ENCODE assay signal across 7 mouse cellular contexts in the genomic region with DNA sequence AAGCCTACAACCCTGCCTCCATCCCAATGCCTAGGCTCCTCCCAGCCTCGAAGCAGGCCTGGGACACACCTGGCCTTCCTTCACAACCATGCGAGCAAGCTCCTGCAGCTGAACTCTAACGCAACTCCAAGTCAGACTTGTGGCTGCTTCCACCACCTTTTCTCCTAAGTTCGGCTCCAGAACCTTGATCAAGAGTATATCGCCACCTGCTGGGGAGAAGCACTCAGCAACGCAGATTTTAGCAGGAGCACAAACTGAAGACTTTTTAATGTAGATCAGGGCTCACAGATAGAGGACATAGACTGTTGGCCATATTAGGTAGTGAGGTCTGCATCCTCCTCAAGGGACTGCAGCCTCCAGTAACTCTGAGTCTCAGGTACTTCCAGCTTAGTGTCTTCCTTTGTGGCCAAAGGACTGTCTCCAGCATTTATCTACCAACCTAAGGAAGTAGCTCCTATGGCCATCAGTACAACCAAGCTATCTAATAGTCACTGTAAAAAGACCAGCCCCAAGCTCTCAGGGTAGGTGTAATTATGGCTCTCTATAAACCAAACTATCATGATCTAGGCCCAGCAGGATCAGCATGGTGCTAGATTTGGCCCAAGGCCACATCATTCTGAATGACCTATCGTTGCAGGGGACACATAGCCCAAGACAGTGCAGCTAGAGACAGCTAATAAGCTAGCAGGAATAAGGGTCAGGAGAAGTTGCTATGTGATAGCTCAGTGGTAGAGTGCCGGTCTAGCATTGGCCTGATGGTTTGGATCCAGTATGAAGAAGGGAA. TPM values are rescaled to one million over a fixed set of nuclear protein-coding genes. Genes with fewer than 3 reads are reported as not detected.
DNase-seq lines count a peak whose midpoint lies in the region; ATAC-seq and TF ChIP-seq lines count a peak whose summit lies in the region.

No protein-coding gene starts in this region.

- no peak overlapping the region for H3K27ac ChIP-seq in gastrocnemius, adult 2 months

- peak; percentile 86 for DNase-seq in adipocyte (ENCODE audit: low spot score)
- DNase-seq in cerebellum, postnatal 4 days (ENCODE audit: low spot score in 2 of 2), result peak; percentile 56 to 78
- peak; percentile 79 for DNase-seq in gastrocnemius, adult 2 months
- peak; percentile 89 for DNase-seq in induced T-regulatory cell, adult 2 months (ENCODE audit: low read depth)
- peak; percentile 39 to 49 for DNase-seq in left cerebral cortex, adult 8-10 months (ENCODE audit: low spot score in 2 of 2)
- peak; percentile 80 for DNase-seq in right cerebral cortex, postnatal 14 days

- peak; percentile 90 for TF ChIP-seq CTCF in gastrocnemius, adult 2 months (IDR thresholded peaks at IDR 0.05)

- H3K4me3 ChIP-seq in gastrocnemius, adult 2 months, result no peak overlapping the region

- peak; percentile 93 for ATAC-seq in megakaryocyte-erythroid progenitor cell, adult 5-6 weeks (replicated peaks; ENCODE audit: low FRiP score, low TSS enrichment, poor library complexity, severe bottlenecking)

- intact Hi-C loops in gastrocnemius, adult 2 months (cut with DNase I), result loop anchor here (1.0 to 5.0 kb wide), 3 partner anchors 36 to 485 kb away; a partner anchor contains a TSS

RNA-seq across cellular contexts. Expression of a gene that starts 31.7 kb away (rescaled TPM):
- total RNA-seq in gastrocnemius, adult 2 months (2021), result 10 to 100 TPM; 17.7 to 20.6 TPM
- total RNA-seq in left cerebral cortex, adult 8-10 months (2022), result 10 to 100 TPM; 52.2 to 59.7 (median 57.5) TPM
- total RNA-seq in megakaryocyte-erythroid progenitor cell, adult 5-6 weeks (2014; fragmentation: Nextera tagmentation), result 21.4 and 25.0 TPM in 2 replicates
- total RNA-seq in megakaryocyte-erythroid progenitor cell, adult 5-6 weeks (2017), result 41.2 and 52.9 TPM in 2 replicates
